Mouse (Mus musculus): ENCODE results near the gene Traf3ip3. TPM values are rescaled to one million over a fixed set of nuclear protein-coding genes. Genes with fewer than 3 reads are reported as not detected.

The Traf3ip3 gene
- total RNA-seq, 1 experiment = 0.67 TPM

DNA sequence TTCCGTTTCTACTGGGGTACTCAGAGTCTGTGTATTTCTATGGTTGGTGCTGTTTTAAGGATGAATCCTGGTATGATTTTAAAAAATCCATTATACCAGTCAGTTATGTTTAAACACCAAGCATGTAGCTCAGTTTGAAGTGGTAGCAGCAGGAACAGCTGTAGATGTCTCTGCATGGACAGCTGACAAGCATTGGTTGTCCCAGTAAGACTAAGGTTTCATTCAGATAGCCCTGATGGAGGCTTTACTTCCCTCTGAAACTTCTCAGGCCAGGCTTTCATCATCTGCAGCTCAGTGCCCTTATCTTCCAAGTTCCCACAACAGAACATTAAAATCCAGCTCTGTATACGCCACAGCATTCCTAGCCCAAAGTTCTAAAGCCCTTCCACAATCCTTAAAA is 31.2 kb upstream of the Traf3ip3 start:
- in situ Hi-C loops (cut with MboI; ENCODE audit: low sequenced_read_pairs in 2 of 2, unreplicated experiment in 2 of 2) = no loop called here
- H3K4me3 ChIP-seq (ENCODE audit: insufficient read depth in 1 of 2, low read depth in 1 of 2, low read length in 2 of 2, poor library complexity in 1 of 2, severe bottlenecking in 1 of 2) = no peak overlapping the region

DNA sequence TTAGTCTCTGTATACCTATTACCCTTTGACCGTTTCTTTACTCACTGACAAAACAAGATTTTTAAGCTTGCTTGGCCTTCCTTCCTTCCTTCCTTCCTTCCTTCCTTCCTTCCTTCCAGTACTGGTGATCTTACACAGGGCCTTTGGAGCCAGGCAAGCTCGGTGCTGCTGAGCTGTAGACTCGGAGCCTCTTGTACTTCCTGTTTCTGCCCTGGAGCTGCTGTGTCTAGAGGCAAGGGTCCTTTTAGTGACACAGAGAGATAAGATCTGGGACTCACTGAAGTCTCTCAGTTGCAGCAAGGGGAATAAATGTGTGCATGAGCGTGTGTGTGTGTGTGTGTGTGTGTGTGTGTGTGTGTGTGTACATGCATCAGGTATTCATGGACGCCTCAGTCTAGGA is 29.4 kb upstream of the Traf3ip3 start:
- Histone ChIP-seq H3K27ac (ENCODE audit: insufficient read depth, low read depth, low read length, poor library complexity, severe bottlenecking) (no peak overlapping the region), H3K4me1 (ENCODE audit: control insufficient read depth in 2 of 2, insufficient read depth in 2 of 2, low read length in 2 of 2, poor library complexity in 1 of 2) (no peaks in the 10 kb centered on the region), H3K9me3 (ENCODE audit: control insufficient read depth, insufficient read depth, low read depth, low read length) (no peaks in the 10 kb centered on the region), H3K36me3 (ENCODE audit: control insufficient read depth, insufficient read depth, low read length, poor library complexity, severe bottlenecking) (no peaks in the 10 kb centered on the region), H3K9ac (ENCODE audit: insufficient read depth, low read depth, low read length, poor library complexity, severe bottlenecking) (no peak overlapping the region), H3K4me3 (ENCODE audit: insufficient read depth in 1 of 2, low read depth in 1 of 2, low read length in 2 of 2, poor library complexity in 1 of 2, severe bottlenecking in 1 of 2) (no peak overlapping the region)
- DNase-seq (ENCODE audit: low read depth, low spot score) = no peak
- TF ChIP-seq CHD2 (IDR thresholded peaks at IDR 0.05; ENCODE audit: low read depth, low read length) = no peak
- TF ChIP-seq MAFK (IDR thresholded peaks at IDR 0.05; ENCODE audit: insufficient read depth, low read depth, low read length) = no peak
- no peak for TF ChIP-seq ZNF384 (IDR thresholded peaks at IDR 0.05; ENCODE audit: low read depth, low read length)
- no peak for TF ChIP-seq HCFC1 (IDR thresholded peaks at IDR 0.05; ENCODE audit: borderline replicate concordance, insufficient read depth, low read length)
- no peak for TF ChIP-seq ZC3H11A (IDR thresholded peaks at IDR 0.05; ENCODE audit: borderline replicate concordance, low read depth, low read length)
- in situ Hi-C loops (cut with MboI; ENCODE audit: low sequenced_read_pairs in 2 of 2, unreplicated experiment in 2 of 2) = no loop called here

More for the DNA sequence above, 31.2 kb upstream of the Traf3ip3 start:
- Histone ChIP-seq H3K9me3 (ENCODE audit: control insufficient read depth, insufficient read depth, low read depth, low read length) (no peaks in the 10 kb centered on the region), H3K9ac (ENCODE audit: insufficient read depth, low read depth, low read length, poor library complexity, severe bottlenecking) (no peak overlapping the region), H3K27ac (ENCODE audit: insufficient read depth, low read depth, low read length, poor library complexity, severe bottlenecking) (no peak overlapping the region), H3K36me3 (ENCODE audit: control insufficient read depth, insufficient read depth, low read length, poor library complexity, severe bottlenecking) (no peaks in the 10 kb centered on the region), H3K4me1 (ENCODE audit: control insufficient read depth in 2 of 2, insufficient read depth in 2 of 2, low read length in 2 of 2, poor library complexity in 1 of 2) (no peaks in the 10 kb centered on the region)
- no peak for DNase-seq (ENCODE audit: low read depth, low spot score)
- TF ChIP-seq MAFK (IDR thresholded peaks at IDR 0.05; ENCODE audit: insufficient read depth, low read depth, low read length) (no peak), ZC3H11A (IDR thresholded peaks at IDR 0.05; ENCODE audit: borderline replicate concordance, low read depth, low read length) (no peak), CHD2 (IDR thresholded peaks at IDR 0.05; ENCODE audit: low read depth, low read length) (no peak), HCFC1 (IDR thresholded peaks at IDR 0.05; ENCODE audit: borderline replicate concordance, insufficient read depth, low read length) (no peak), ZNF384 (IDR thresholded peaks at IDR 0.05; ENCODE audit: low read depth, low read length) (no peak)

- H3K4me1 ChIP-seq (ENCODE audit: control insufficient read depth in 2 of 2, insufficient read depth in 2 of 2, low read length in 2 of 2, poor library complexity in 1 of 2) = no peaks in the 10 kb centered on the region
- no peaks in the 10 kb centered on the region for H3K9me3 ChIP-seq (ENCODE audit: control insufficient read depth, insufficient read depth, low read depth, low read length)
- H3K4me3 ChIP-seq (ENCODE audit: insufficient read depth in 1 of 2, low read depth in 1 of 2, low read length in 2 of 2, poor library complexity in 1 of 2, severe bottlenecking in 1 of 2) = no peak overlapping the region
- no peaks in the 10 kb centered on the region for H3K36me3 ChIP-seq (ENCODE audit: control insufficient read depth, insufficient read depth, low read length, poor library complexity, severe bottlenecking)
- in situ Hi-C loops (cut with MboI; ENCODE audit: low sequenced_read_pairs in 2 of 2, unreplicated experiment in 2 of 2) = no loop called here
- no peak for TF ChIP-seq CHD2 (IDR thresholded peaks at IDR 0.05; ENCODE audit: low read depth, low read length)
- TF ChIP-seq ZNF384 (IDR thresholded peaks at IDR 0.05; ENCODE audit: low read depth, low read length) = no peak
- no peak for TF ChIP-seq HCFC1 (IDR thresholded peaks at IDR 0.05; ENCODE audit: borderline replicate concordance, insufficient read depth, low read length)
- no peak for TF ChIP-seq MAFK (IDR thresholded peaks at IDR 0.05; ENCODE audit: insufficient read depth, low read depth, low read length)
- no peak for TF ChIP-seq ZC3H11A (IDR thresholded peaks at IDR 0.05; ENCODE audit: borderline replicate concordance, low read depth, low read length)
- H3K27ac ChIP-seq (ENCODE audit: insufficient read depth, low read depth, low read length, poor library complexity, severe bottlenecking) = no peak overlapping the region
- no peak for DNase-seq (ENCODE audit: low read depth, low spot score)
- H3K9ac ChIP-seq (ENCODE audit: insufficient read depth, low read depth, low read length, poor library complexity, severe bottlenecking) = no peak overlapping the region
Measured at GRCm38 (mm10) chr1:193230531-193230930, 29.0 kb upstream of the Traf3ip3 start.

DNA sequence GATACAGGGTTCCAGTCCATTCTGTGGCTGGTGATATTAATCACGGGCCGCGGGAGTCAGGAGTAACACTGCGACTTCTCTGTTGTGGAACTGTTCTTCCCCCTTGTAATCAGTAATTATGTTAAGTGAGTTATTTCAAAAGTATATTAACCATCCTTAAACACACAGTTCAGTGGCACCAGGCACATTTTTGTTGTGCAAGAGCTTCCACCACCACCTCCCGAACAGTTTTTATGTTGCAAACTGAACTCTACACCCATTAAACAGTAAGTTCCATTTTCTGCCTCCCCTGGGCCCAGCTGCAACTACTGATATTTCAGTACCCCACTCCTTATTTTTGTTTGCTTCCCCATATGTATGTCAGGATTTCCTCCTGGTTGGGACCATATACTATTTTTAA is 28.1 kb upstream of the Traf3ip3 start:
- Histone ChIP-seq H3K9ac (ENCODE audit: insufficient read depth, low read depth, low read length, poor library complexity, severe bottlenecking) (no peak overlapping the region), H3K4me3 (ENCODE audit: insufficient read depth in 1 of 2, low read depth in 1 of 2, low read length in 2 of 2, poor library complexity in 1 of 2, severe bottlenecking in 1 of 2) (no peak overlapping the region), H3K9me3 (ENCODE audit: control insufficient read depth, insufficient read depth, low read depth, low read length) (no peaks in the 10 kb centered on the region), H3K36me3 (ENCODE audit: control insufficient read depth, insufficient read depth, low read length, poor library complexity, severe bottlenecking) (no peaks in the 10 kb centered on the region), H3K4me1 (ENCODE audit: control insufficient read depth in 2 of 2, insufficient read depth in 2 of 2, low read length in 2 of 2, poor library complexity in 1 of 2) (no peaks in the 10 kb centered on the region), H3K27ac (ENCODE audit: insufficient read depth, low read depth, low read length, poor library complexity, severe bottlenecking) (no peak overlapping the region)
- TF ChIP-seq CHD2 (IDR thresholded peaks at IDR 0.05; ENCODE audit: low read depth, low read length) = no peak
- TF ChIP-seq ZC3H11A (IDR thresholded peaks at IDR 0.05; ENCODE audit: borderline replicate concordance, low read depth, low read length) = no peak
- TF ChIP-seq ZNF384 (IDR thresholded peaks at IDR 0.05; ENCODE audit: low read depth, low read length) = no peak
- TF ChIP-seq HCFC1 (IDR thresholded peaks at IDR 0.05; ENCODE audit: borderline replicate concordance, insufficient read depth, low read length) = no peak
- no peak for TF ChIP-seq MAFK (IDR thresholded peaks at IDR 0.05; ENCODE audit: insufficient read depth, low read depth, low read length)
- no peak for DNase-seq (ENCODE audit: low read depth, low spot score)
- in situ Hi-C loops (cut with MboI; ENCODE audit: low sequenced_read_pairs in 2 of 2, unreplicated experiment in 2 of 2) = no loop called here

DNA sequence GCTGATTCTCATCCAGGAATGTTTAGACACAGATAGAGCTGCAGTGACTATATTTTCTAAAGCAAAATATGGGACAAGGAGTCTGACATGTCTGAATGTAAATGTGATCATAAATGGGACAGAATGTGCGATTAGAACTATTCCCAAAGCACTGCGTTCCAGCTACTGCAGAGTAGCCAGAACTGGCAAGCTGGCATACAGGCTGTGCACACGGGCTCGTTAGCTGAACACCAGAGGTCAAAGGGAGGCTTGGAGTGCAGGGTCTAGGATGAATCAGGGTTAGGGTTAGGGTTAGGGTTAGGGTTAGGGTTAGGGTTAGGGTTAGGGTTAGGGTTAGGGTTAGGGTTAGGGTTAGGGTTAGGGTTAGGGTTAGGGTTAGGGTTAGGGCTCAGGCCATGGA is 26.0 kb upstream of the Traf3ip3 start:
- Histone ChIP-seq H3K9ac (ENCODE audit: insufficient read depth, low read depth, low read length, poor library complexity, severe bottlenecking) (no peak overlapping the region), H3K4me1 (ENCODE audit: control insufficient read depth in 2 of 2, insufficient read depth in 2 of 2, low read length in 2 of 2, poor library complexity in 1 of 2) (no peaks in the 10 kb centered on the region), H3K36me3 (ENCODE audit: control insufficient read depth, insufficient read depth, low read length, poor library complexity, severe bottlenecking) (no peaks in the 10 kb centered on the region), H3K27ac (ENCODE audit: insufficient read depth, low read depth, low read length, poor library complexity, severe bottlenecking) (no peak overlapping the region), H3K4me3 (ENCODE audit: insufficient read depth in 1 of 2, low read depth in 1 of 2, low read length in 2 of 2, poor library complexity in 1 of 2, severe bottlenecking in 1 of 2) (no peak overlapping the region), H3K9me3 (ENCODE audit: control insufficient read depth, insufficient read depth, low read depth, low read length) (no peaks in the 10 kb centered on the region)
- in situ Hi-C loops (cut with MboI; ENCODE audit: low sequenced_read_pairs in 2 of 2, unreplicated experiment in 2 of 2) = no loop called here
- no peak for DNase-seq (ENCODE audit: low read depth, low spot score)
- TF ChIP-seq ZC3H11A (IDR thresholded peaks at IDR 0.05; ENCODE audit: borderline replicate concordance, low read depth, low read length) (no peak), CHD2 (IDR thresholded peaks at IDR 0.05; ENCODE audit: low read depth, low read length) (no peak), MAFK (IDR thresholded peaks at IDR 0.05; ENCODE audit: insufficient read depth, low read depth, low read length) (no peak), HCFC1 (IDR thresholded peaks at IDR 0.05; ENCODE audit: borderline replicate concordance, insufficient read depth, low read length) (no peak), ZNF384 (IDR thresholded peaks at IDR 0.05; ENCODE audit: low read depth, low read length) (no peak)

Measured in ES-E14 (cell line).